Mouse (Mus musculus) monocyte, adult 2 months (primary cell): ENCODE measurements at regions not wholly inside any gene's neighbourhood (a gene's known extent, or its start where the extent isn't known, plus 50 kb on each side); places are given as distances from the start of the nearest gene placed in this dataset.

Source experiments
- DNase-seq, 2 experiments: peaks; one replicate each; pipeline ENCODE4 v3.0.0; 2022; ENCODE audit warnings: low spot score in 2 of 2, low read depth in 1 of 2

GRCm38 (mm10) chr7:130028945-130029344, 437.3 kb downstream of the Wdr11 start:
- DNase-seq, result no peak

DNA sequence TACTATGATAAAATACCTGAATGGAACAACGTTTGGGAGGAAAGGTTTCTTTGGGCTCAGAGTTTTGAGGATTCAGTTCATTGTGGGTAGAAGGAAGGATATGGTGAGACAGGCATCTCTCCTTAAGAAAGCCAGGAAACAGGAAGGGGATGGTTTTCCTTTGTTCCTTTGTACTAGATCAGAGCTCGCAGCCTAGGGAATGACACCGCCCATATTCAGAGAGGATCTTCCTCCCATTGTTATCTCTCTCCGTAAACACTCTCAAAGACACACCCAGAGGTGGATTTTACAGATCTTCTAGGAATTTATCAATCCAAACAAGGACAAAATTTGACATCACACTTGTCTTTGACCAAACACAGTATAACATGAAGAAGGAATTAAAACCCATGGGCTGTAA, 439.0 kb downstream of the Wdr11 start:
- no peak for DNase-seq

DNA sequence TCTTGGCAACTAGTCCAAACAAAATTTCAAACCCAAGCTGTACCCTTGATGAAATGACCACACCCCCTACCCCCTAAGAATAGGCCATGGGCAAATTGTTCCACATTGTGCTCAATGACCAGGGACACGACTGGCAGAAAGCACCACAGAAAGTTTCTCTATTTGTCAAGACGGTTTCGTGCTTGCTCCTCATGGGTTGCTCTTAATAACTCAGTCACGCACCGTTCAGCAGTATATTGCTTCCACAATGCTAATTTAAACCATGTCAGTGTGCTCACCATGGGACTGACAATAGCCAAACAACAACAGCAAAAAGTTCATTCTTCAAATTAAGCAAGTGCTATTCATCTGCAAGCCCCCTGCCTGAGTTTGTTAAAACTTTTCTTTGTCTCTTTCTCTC, 444.6 kb downstream of the Wdr11 start:
- DNase-seq, result no peak

DNA sequence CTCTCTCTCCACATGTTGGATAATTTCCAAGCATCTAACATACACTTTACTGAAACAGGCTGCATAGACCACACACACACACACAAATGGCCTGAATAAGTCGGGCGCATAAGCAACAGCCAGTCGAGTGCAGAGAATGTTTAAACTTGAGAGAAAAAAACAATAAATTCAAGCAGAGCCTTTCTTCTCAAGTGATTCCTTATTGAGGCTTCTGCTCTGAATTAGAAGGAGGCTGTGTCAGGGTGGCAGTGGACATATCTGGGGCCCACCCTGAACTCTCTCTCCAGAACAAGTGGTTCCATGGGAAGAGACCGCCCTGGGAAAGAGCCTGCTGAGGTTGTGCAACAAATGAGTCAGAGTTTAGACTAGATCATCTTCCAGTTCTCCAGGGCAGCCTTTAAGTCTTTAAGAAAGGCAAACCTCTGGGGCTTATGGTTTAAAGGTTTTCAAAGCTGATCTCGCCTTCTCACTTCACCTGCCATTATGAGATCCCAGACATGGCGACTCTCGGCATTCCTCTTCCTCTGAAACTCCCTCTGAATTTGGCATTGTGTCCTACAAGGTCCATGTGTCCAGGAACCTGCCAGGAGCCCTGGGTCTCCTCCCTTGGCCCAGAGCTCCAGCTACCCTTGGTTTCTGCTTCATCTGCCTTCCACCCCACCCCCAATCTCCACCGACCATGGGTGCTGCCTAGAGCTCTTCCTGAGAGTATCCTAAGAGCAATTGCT, 445.3 kb downstream of the Wdr11 start:
- DNase-seq, result no peak

GRCm38 (mm10) chr7:130037573-130037925, 445.9 kb downstream of the Wdr11 start:
- DNase-seq, result no peak

DNA sequence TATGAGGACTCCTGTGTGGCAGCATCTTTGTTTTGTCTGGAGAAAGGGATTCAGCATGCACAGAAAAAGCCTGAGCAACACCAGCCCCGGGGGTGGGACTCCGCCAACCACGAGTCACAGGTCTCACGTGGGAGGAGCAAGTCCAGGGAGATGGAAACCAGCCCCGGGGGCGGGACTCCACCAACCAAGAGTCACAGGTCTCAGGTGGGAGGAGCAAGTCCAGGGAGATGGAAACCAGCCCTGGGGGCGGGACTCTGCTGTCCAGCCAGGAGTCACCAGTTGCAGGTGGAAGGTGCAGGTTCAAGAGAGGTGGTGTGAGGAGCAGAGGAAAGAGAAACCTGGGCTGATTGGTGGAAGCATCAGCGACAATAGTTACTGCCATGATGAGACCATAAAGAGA, 448.9 kb downstream of the Wdr11 start:
- no peak for DNase-seq

DNA sequence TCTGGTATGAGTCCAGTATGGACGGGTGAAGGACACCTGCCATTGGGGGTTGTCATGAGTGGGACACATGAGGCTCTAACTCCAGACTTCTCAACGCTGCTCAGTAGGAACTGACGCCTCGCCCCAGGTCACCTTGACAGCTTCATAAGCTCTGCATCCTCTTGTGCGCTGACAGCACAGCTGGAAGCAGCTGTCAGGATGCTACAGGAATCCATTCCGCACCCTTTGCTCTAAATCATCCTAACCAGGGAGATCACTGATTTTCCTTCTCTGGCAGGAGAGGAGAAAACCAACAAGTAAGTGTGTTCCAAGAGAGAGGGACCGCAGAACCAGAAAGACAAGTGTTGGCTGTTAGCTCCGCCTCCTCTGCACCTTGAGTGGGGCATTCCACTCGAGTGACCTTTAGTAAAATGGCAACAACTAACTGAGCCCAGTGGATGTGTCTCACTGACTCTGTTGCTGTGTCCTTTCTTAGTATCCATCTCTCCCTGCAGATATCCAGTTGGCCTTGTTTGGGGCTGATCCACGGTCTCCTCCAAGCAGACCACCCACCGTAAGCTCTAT, 449.8 kb downstream of the Wdr11 start:
- no peak for DNase-seq

DNA sequence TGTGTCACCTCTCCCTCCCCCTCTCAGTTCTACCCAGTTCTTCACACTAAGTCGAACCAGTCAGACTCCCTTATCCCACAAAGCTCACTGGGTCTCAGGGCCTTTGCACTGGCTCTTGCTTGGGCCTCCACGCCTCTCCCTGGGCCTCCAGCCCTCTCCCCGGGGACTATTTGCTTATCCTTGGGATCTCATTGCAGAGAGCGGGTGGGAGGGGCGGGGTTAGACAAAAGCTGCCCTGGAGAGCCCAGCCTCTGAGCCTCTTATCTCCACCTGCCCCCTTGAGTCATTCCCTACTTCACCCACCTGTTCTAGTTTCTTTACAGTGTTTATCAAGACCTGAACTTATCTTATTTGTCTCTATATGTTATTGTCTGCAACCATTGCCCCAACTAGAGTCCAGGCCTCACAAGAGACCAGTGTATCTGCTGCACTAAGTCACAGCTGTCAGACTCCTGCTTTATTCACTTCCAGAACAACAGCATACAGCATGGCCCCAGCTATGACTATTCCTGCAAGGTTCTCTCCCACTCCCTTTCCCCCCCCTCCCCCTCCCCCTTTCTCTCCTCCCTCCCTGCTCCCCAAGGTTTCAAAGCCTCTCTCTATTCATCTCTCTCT, 450.7 kb downstream of the Wdr11 start:
- DNase-seq, result no peak

DNA sequence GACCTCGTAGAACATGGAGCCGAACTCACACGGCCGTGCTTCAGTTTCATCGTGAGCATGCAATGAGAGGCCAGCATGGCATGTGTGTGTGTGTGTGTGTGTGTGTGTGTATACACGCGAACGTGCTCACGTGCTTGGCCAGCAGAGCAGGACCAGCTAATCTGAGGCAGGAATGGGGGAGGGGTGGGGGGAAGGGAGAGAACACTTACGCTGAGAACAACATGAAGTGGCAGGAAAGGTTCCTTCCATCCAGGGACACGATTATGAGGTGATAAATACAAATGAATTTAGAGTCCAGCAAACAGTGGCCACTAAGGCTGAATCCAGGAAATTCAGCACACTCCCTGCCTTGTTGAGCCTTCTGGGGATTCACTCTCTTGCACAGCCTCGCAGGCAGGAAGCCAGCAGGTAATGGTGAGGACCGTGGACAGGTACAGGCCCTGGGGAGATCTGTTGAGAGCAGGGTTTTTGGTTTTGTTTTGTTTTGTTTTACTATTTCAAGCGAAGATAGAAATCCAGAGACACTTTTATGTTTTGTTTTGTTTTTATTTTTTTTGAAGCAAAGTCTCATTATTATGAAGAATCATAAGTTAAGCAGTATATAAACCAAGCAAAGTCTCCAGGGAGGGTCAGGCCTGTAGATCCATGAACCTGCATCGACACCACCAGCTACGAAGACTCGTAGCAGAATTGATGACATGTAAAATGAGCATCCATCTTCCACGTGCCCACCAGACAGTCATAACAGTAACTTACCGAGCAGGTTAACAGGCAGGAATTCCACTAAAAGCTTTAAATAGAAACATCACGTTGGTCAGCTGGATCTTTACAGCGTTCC, 452.0 kb downstream of the Wdr11 start:
- no peak for DNase-seq

DNA sequence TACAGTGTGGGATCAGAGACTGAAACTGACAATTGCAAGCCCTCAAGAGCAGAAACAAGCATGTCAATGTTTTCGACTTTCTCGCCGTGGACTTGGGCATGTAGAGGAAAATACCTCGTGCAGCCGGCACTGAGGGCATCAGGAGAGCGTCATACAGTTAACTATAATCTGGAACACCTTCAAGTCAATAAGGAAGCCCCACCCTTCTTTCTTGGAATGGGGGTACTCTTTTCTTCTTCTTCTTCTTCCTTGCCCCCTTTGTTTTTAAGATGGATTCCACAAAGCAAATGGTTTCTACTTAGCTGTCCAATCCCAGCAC, 452.5 kb downstream of the Wdr11 start:
- DNase-seq, result no peak

GRCm38 (mm10) chr7:130044581-130044980, 452.9 kb downstream of the Wdr11 start:
- no peak for DNase-seq

DNA sequence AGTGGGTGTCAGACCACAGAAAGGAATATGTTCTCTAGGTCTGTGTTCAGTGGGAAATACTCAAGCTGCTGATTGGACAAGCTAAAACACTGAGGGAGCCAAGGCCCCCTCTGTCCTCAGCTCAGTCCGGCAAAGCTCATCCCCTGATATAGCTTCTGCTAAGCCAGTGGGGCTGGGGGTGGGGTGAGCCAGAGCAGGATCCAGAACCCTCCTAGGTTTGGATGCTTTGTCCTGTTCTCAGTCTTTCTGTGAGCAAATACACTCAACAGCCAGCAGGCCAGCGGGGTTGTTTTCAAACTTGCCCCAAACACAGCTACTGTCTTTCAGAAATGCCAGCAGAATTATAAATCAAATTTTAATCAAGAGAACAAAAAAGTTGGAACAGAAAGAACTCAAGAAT, 454.4 kb downstream of the Wdr11 start:
- no peak for DNase-seq

GRCm38 (mm10) chr7:130047293-130048034, 455.8 kb downstream of the Wdr11 start:
- DNase-seq, result no peak

- no peak for DNase-seq
Measured at GRCm38 (mm10) chr7:130048106-130048772, 456.6 kb downstream of the Wdr11 start.

GRCm38 (mm10) chr7:130049461-130049860, 457.8 kb downstream of the Wdr11 start:
- no peak for DNase-seq

- no peak for DNase-seq
Measured at GRCm38 (mm10) chr7:130050120-130050519, 458.5 kb downstream of the Wdr11 start.

- DNase-seq, result no peak
Measured at GRCm38 (mm10) chr7:130052376-130052775, 460.7 kb downstream of the Wdr11 start.

GRCm38 (mm10) chr7:130057708-130058107, 462.5 kb downstream of the Ate1 start:
- no peak for DNase-seq

DNA sequence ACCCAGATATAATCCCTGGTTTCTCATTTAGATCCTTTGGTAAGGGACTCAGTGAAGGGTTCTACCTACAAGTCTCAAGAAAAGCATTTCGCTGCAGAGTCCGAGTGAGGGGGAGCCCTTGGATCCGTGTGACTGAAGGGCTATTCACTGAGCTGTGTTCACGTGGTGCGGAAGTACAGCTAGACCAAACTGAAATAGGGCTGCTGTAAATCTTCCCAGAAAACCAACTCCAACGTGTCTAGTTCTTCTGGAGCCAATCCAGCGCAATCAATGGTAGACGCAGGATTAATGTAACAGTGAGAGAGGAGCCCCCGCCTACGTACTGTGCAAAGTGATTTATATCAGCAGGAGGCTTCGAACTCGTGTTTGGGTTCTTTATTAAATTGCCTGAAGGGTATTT, 461.9 kb downstream of the Ate1 start:
- no peak for DNase-seq

- no peak for DNase-seq
Measured at GRCm38 (mm10) chr7:130059684-130060607, 460.2 kb downstream of the Ate1 start.
